Comparison of ENCODE assay signal across 18 mouse cellular contexts in genomic region chr2:110528191-110528590, GRCm38 (mm10).
DNase-seq lines count a peak whose midpoint lies in the region; ATAC-seq and TF ChIP-seq lines count a peak whose summit lies in the region.
"Had no signal": no experiment of that assay in that cellular context is flagged by ENCODE, and none has a peak within 500 bp of the region (broad histone marks: within the 10 kb centered on the region; RNA-seq: fewer than 3 reads in every experiment).

No protein-coding gene starts in this region.

- H3K4me2 ChIP-seq in forebrain, embryonic 11.5 days (ENCODE audit: low read depth, low read length, severe bottlenecking), result no peak overlapping the region
- no peak overlapping the region for H3K4me2 ChIP-seq in forebrain, embryonic 13.5 days
- H3K4me2 ChIP-seq in lung, embryonic 14.5 days, result no peak overlapping the region
- no peak overlapping the region for H3K4me2 ChIP-seq in embryonic facial prominence, embryonic 15.5 days (replicated peaks)
- H3K4me2 ChIP-seq: heart, embryonic 13.5 days; limb, embryonic 15.5 days; midbrain, embryonic 11.5 days had no signal

- no peaks in the 10 kb centered on the region for H3K27me3 ChIP-seq in forebrain, embryonic 11.5 days (ENCODE audit: control insufficient read depth, insufficient read depth, low read length)
- no peaks in the 10 kb centered on the region for H3K27me3 ChIP-seq in forebrain, embryonic 13.5 days
- H3K27me3 ChIP-seq in lung, embryonic 14.5 days (ENCODE audit: insufficient read depth, low read length), result no peaks in the 10 kb centered on the region
- no peaks in the 10 kb centered on the region for H3K27me3 ChIP-seq in embryonic facial prominence, embryonic 15.5 days
- H3K27me3 ChIP-seq: heart, embryonic 13.5 days; limb, embryonic 15.5 days; Patski had no signal

- H3K9me3 ChIP-seq in forebrain, embryonic 11.5 days (ENCODE audit: control insufficient read depth, low read length), result no peaks in the 10 kb centered on the region
- no peaks in the 10 kb centered on the region for H3K9me3 ChIP-seq in forebrain, embryonic 13.5 days (replicated peaks)
- H3K9me3 ChIP-seq in lung, embryonic 14.5 days (ENCODE audit: low read depth, low read length), result no peaks in the 10 kb centered on the region
- H3K9me3 ChIP-seq in embryonic facial prominence, embryonic 15.5 days (replicated peaks), result no peaks in the 10 kb centered on the region
- H3K9me3 ChIP-seq: limb, embryonic 15.5 days had no signal

- DNase-seq in forebrain, embryonic 11.5 days (ENCODE audit: low spot score), result peak; percentile 44
- peak; percentile 84 for DNase-seq in lung, embryonic 14.5 days
- DNase-seq in lung, postnatal 14 days, result no peak
- DNase-seq in mesoderm, embryonic 11.5 days (ENCODE audit: low read depth, low spot score), result peak; percentile 35
- no peak for DNase-seq in frontal cortex, postnatal 14 days (ENCODE audit: low spot score in 2 of 2)
- no peak for DNase-seq in heart, adult 9 months (ENCODE audit: low spot score in 2 of 2)
- DNase-seq: cerebellum, adult 11-12 months; gastrocnemius, postnatal 25 days; layer of hippocampus, postnatal 36 days; right cerebral cortex, postnatal 14 days; thymus, postnatal 14 days had no signal

- 84% methylated on average over 3 of the region's 3 CpGs for WGBS in forebrain, embryonic 11.5 days
- 89% methylated on average over 3 of the region's 3 CpGs for WGBS in forebrain, embryonic 13.5 days
- WGBS in lung, embryonic 14.5 days, result 16% methylated on average over 3 of the region's 3 CpGs
- 14% methylated on average over 3 of the region's 3 CpGs for WGBS in embryonic facial prominence, embryonic 15.5 days

- H3K4me3 ChIP-seq in forebrain, embryonic 11.5 days (ENCODE audit: low read depth, low read length), result no peak overlapping the region
- H3K4me3 ChIP-seq in forebrain, embryonic 13.5 days, result no peak overlapping the region
- no peak overlapping the region for H3K4me3 ChIP-seq in lung, embryonic 14.5 days (ENCODE audit: low read depth, low read length)
- no peak overlapping the region for H3K4me3 ChIP-seq in embryonic facial prominence, embryonic 15.5 days (replicated peaks)
- H3K4me3 ChIP-seq: heart, embryonic 13.5 days; limb, embryonic 15.5 days had no signal

- no peak overlapping the region for H3K9ac ChIP-seq in forebrain, embryonic 11.5 days (ENCODE audit: low read length)
- H3K9ac ChIP-seq in forebrain, embryonic 13.5 days, result no peak overlapping the region
- no peak overlapping the region for H3K9ac ChIP-seq in lung, embryonic 14.5 days
- no peak overlapping the region for H3K9ac ChIP-seq in embryonic facial prominence, embryonic 15.5 days
- H3K9ac ChIP-seq: heart, embryonic 13.5 days; limb, embryonic 15.5 days had no signal

- H3K4me1 ChIP-seq in forebrain, embryonic 11.5 days (replicated peaks; ENCODE audit: control insufficient read depth, insufficient read depth, low read length), result no peaks in the 10 kb centered on the region
- no peaks in the 10 kb centered on the region for H3K4me1 ChIP-seq in forebrain, embryonic 13.5 days
- no peaks in the 10 kb centered on the region for H3K4me1 ChIP-seq in lung, embryonic 14.5 days (ENCODE audit: insufficient read depth)
- H3K4me1 ChIP-seq in embryonic facial prominence, embryonic 15.5 days, result no peaks in the 10 kb centered on the region
- H3K4me1 ChIP-seq: heart, embryonic 13.5 days; limb, embryonic 15.5 days had no signal

- H3K36me3 ChIP-seq in forebrain, embryonic 11.5 days (ENCODE audit: control insufficient read depth, insufficient read depth, low read length), result no peaks in the 10 kb centered on the region
- H3K36me3 ChIP-seq in forebrain, embryonic 13.5 days (ENCODE audit: poor library complexity, severe bottlenecking), result no peaks in the 10 kb centered on the region
- H3K36me3 ChIP-seq in lung, embryonic 14.5 days (ENCODE audit: insufficient read depth), result no peaks in the 10 kb centered on the region
- no peaks in the 10 kb centered on the region for H3K36me3 ChIP-seq in embryonic facial prominence, embryonic 15.5 days
- H3K36me3 ChIP-seq: heart, embryonic 13.5 days; limb, embryonic 15.5 days had no signal

- no peak for ATAC-seq in forebrain, embryonic 11.5 days (replicated peaks; ENCODE audit: low FRiP score)
- no peak for ATAC-seq in forebrain, embryonic 13.5 days
- ATAC-seq in lung, embryonic 14.5 days (ENCODE audit: insufficient read depth), result peak; percentile 76
- ATAC-seq in embryonic facial prominence, embryonic 15.5 days (ENCODE audit: insufficient number of reproducible peaks, low FRiP score, low TSS enrichment, low read depth), result no peak; the same call in 1 of the 2 replicates
- ATAC-seq: forebrain, embryonic 16.5 days; Patski had no signal

- TF ChIP-seq CTCF in lung, embryonic 14.5 days (IDR thresholded peaks at IDR 0.05; ENCODE audit: low read depth), result no peak

- H3K27ac ChIP-seq in forebrain, embryonic 11.5 days (ENCODE audit: low read depth, low read length), result no peak overlapping the region
- H3K27ac ChIP-seq in forebrain, embryonic 13.5 days, result no peak overlapping the region
- H3K27ac ChIP-seq in lung, embryonic 14.5 days (ENCODE audit: low read depth), result no peak overlapping the region
- H3K27ac ChIP-seq in embryonic facial prominence, embryonic 15.5 days (replicated peaks), result 0 out of 2 replicates have a peak overlapping the region, but pooled peaks have one; percentile 12
- H3K27ac ChIP-seq: heart, embryonic 13.5 days; limb, embryonic 15.5 days had no signal

Comparison
In these comparisons a context has a peak if more than half of its experiments do, and no peak if none do; other contexts are left out.
1. DNase-seq: peak in forebrain, embryonic 11.5 days (single experiment), lung, embryonic 14.5 days (single experiment) and mesoderm, embryonic 11.5 days (single experiment); none in lung, postnatal 14 days (single experiment), frontal cortex, postnatal 14 days (0 of 2) and heart, adult 9 months (0 of 2).